Mouse (Mus musculus): ENCODE data around the gene Vapa.

DNA sequence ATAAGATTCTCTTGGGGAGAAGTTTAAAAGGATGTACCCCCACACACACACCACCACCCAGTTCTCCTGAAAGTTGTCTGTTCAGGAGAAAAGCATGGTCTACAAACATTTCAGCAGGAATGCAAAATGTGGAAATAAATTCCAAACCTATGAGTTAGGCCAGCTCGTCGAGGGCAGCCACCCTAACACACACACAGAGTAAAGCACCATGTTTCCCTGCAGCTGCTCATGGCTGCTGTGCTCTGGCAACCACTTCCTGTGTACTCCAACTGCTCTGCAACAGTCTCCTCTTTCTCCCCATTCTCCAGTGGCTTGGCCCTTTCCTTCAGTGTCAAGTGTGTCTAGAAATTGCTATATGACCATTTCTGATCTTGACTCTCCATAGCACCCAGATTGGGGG is 45.1 kb upstream of the Vapa start:
- TF ChIP-seq CTCF (IDR thresholded peaks at IDR 0.05; ENCODE audit: extremely low read depth, insufficient read length, insufficient replicate concordance, low read depth, low read length) = no peak
- TF ChIP-seq POLR2A (IDR thresholded peaks at IDR 0.05; ENCODE audit: low read depth, low read length) = no peak

All from small intestine, adult 2 months (tissue).